Mouse (Mus musculus) bone marrow, adult 2 months (tissue): ENCODE data around the gene P2ry4. TPM values are rescaled to one million over a fixed set of nuclear protein-coding genes. Genes with fewer than 3 reads are reported as not detected.

Experiments
- H3K27ac ChIP-seq: fragments of 200-500 bp; 2 replicates; pipeline ENCODE4 v1.5.1; 2012; ENCODE audit warnings: low read depth, mild to moderate bottlenecking, control low read depth, inconsistent platforms, low read length; ENCODE audit not compliant: control insufficient read depth, poor library complexity, insufficient read depth
- H3K4me1 ChIP-seq: fragments of 200-500 bp; 2 replicates; pipeline ENCODE4 v1.6.1; 2011; ENCODE audit warnings: low read length; ENCODE audit not compliant: control insufficient read depth, insufficient read depth
- H3K4me3 ChIP-seq: fragments of 200-500 bp; replicated peaks from 2 replicates; pipeline ENCODE3; 2011; ENCODE audit warnings: mild to moderate bottlenecking, low read depth, low read length, control low read depth; ENCODE audit not compliant: control insufficient read depth
- CTCF ChIP-seq: fragments of 200-500 bp; IDR thresholded peaks from 2 replicates; pipeline ENCODE4 v1.5.1; 2011; ENCODE audit warnings: low read length, control low read depth; ENCODE audit not compliant: control insufficient read depth, insufficient read depth
- POLR2A ChIP-seq: fragments of 200-500 bp; IDR thresholded peaks from 2 replicates; pipeline ENCODE4 v1.6.1; 2011; ENCODE audit warnings: low read depth, mild to moderate bottlenecking, control low read depth, low read length, borderline replicate concordance; ENCODE audit not compliant: control insufficient read depth
- WGBS: fragments of 180-500 bp; shearing (Covaris S2); methylation state at CpG from one replicate; pipeline ENCODE4 v1.1.7; 2018; 5-methylcytosine and 5-hydroxymethylcytosine counted together
- polyA plus RNA-seq: library from polyadenylated mRNA; stranded (reverse); fragments of >200 nt; gene quantifications from 2 replicates; pipeline ENCODE4 v1.2.4, GENCODE M21; 2011; ENCODE audit warnings: low replicate concordance; ENCODE audit not compliant: missing spikeins, insufficient read depth, insufficient read length

Gene P2ry4
- polyA plus RNA-seq, 1 experiment, result not detected

GRCm38 (mm10) chrX:100605314-100605713, 10.6 kb upstream of the P2ry4 start, which contains the start of gene Arr3:
Arr3 (plus strand) TSS chrX:100605497.
- no peak within 1 kb of the TSS for H3K27ac ChIP-seq
- H3K4me3 ChIP-seq, result no peak within 1 kb of the TSS
- WGBS, result 85% methylated on average over 1 of the region's 1 CpGs
- H3K4me1 ChIP-seq, result no peaks in the 10 kb centered on the region
- no peak for TF ChIP-seq POLR2A
- TF ChIP-seq CTCF, result no peak

DNA sequence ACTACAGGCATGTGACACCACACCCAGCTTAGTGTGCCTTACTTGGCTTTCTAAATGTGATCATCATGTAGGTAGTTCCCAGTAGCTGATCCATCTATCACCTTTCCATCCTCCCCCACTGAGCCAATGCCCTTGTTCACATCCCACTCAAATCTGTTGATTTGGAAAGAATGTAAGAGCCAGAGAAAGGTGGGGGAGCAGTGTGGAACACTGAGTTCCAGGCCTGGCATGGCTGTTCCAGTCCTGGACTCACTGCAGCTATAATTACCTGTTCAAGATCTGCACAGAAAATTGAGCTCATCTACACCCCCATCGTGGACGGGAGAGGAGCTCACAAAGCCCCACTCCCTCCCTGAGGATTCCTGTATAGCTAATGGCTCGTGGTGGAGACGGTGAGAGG, 5.1 kb upstream of the P2ry4 start:
- no peak overlapping the region for H3K27ac ChIP-seq
- H3K4me1 ChIP-seq, result no peaks in the 10 kb centered on the region
- 68% methylated on average over 4 of the region's 4 CpGs for WGBS
- H3K4me3 ChIP-seq, result no peak overlapping the region
- TF ChIP-seq CTCF (no peak), POLR2A (no peak)

DNA sequence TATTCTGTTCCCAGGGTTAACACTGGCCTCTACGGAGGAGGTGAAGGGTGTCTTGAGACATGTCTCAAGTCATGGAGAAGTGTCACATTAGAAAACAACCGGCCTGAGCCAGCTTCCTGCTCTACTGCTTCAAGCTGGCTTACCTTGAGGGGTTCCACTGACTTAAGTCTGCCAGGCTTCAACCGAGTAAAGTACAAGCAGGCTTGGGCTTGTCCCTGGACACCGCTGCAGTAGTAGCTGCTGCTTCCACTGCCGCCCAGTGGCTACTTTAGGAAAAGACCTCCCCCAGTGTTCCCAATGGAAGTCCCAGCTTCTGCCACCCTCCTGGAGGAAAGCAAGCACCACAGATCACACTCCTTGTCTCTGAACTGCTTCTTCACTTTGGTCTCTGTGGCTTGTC, 2.8 kb upstream of the P2ry4 start:
- Histone ChIP-seq H3K27ac (no peak overlapping the region), H3K4me1 (no peaks in the 10 kb centered on the region), H3K4me3 (no peak overlapping the region)
- 49% methylated on average over 5 of the region's 5 CpGs for WGBS
- TF ChIP-seq POLR2A (no peak), CTCF (no peak)

DNA sequence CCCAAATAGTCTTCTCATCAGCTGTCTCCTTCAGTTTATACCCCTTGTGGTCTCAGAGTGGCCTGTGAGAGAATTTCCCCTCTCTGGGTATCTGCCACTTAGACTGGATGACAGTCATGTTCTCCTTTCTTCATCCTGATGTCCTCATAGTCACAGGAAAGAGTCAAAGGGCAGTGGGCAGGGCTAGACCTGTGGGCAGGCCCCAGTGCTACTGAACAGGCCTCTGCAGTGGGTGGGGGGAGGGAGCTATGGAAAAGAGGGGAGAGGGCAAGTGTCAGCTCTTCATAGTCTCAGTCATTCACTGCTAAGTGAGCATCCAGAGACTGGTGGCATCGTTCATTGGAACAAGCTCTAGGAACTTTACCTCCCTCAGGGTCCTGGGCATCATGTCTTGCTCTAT, 22.7 kb downstream of the P2ry4 start, which contains the start of gene Awat1:
Gene Awat1, plus strand, starts transcription at position 301 of the 400 bp plus-strand sequence.
- WGBS, result 82% methylated on average over 1 of the region's 1 CpGs
- Histone ChIP-seq H3K27ac (no peak within 1 kb of the TSS), H3K4me3 (no peak within 1 kb of the TSS), H3K4me1 (no peaks in the 10 kb centered on the region)
- TF ChIP-seq CTCF (no peak), POLR2A (no peak)

- TF ChIP-seq CTCF (no peak), POLR2A (no peak)
- Histone ChIP-seq H3K4me1 (no peaks in the 10 kb centered on the region), H3K27ac (no peak overlapping the region), H3K4me3 (no peak overlapping the region)
- 84% methylated on average over 3 of the region's 3 CpGs for WGBS
Observed at GRCm38 (mm10) chrX:100565696-100566095, 29.0 kb downstream of the P2ry4 start.

- WGBS, result 43% methylated on average over 3 of the region's 3 CpGs
- no peaks in the 10 kb centered on the region for H3K4me1 ChIP-seq
- no peak overlapping the region for H3K4me3 ChIP-seq
- H3K27ac ChIP-seq, result no peak overlapping the region
- TF ChIP-seq CTCF, result no peak
- TF ChIP-seq POLR2A, result no peak
Observed at GRCm38 (mm10) chrX:100556026-100556425, 38.6 kb downstream of the P2ry4 start.

Other genes with a start within 250 kb of the P2ry4 start
- gene Otud6a, start 165.9 kb downstream of the P2ry4 start, polyA plus RNA-seq, result not detected in 2 replicates
- 0.80 TPM in 1 of 2 replicates, not detected in the other for gene Awat2, start 152.2 kb downstream of the P2ry4 start, polyA plus RNA-seq
- gene Igbp1, start 100.6 kb downstream of the P2ry4 start, polyA plus RNA-seq, result 22.9 and 30.1 TPM in 2 replicates
- gene Dgat2l6, start 70.0 kb downstream of the P2ry4 start, polyA plus RNA-seq, result not detected in 2 replicates
- not detected in 2 replicates for gene Awat1, start 22.6 kb downstream of the P2ry4 start, polyA plus RNA-seq
- gene Arr3, start 10.6 kb upstream of the P2ry4 start, polyA plus RNA-seq, result not detected in 2 replicates
- gene Kif4, start 30.9 kb upstream of the P2ry4 start, polyA plus RNA-seq, result 15.3 and 23.7 TPM in 2 replicates
- gene Pdzd11, start 31.7 kb upstream of the P2ry4 start, polyA plus RNA-seq, result 18.2 and 18.9 TPM in 2 replicates
- gene Gdpd2, start 135.0 kb upstream of the P2ry4 start, polyA plus RNA-seq, result 55.8 and 76.7 TPM in 2 replicates
- gene Dlg3, start 172.9 kb upstream of the P2ry4 start, polyA plus RNA-seq, result 3.2 and 4.1 TPM in 2 replicates